Mouse (Mus musculus): ENCODE results near the gene B3gnt6. TPM values are rescaled to one million over a fixed set of nuclear protein-coding genes. Genes with fewer than 3 reads are reported as not detected.

B3gnt6 gene
- polyA plus RNA-seq, 1 experiment from 2014 or later = 0.10 TPM

DNA sequence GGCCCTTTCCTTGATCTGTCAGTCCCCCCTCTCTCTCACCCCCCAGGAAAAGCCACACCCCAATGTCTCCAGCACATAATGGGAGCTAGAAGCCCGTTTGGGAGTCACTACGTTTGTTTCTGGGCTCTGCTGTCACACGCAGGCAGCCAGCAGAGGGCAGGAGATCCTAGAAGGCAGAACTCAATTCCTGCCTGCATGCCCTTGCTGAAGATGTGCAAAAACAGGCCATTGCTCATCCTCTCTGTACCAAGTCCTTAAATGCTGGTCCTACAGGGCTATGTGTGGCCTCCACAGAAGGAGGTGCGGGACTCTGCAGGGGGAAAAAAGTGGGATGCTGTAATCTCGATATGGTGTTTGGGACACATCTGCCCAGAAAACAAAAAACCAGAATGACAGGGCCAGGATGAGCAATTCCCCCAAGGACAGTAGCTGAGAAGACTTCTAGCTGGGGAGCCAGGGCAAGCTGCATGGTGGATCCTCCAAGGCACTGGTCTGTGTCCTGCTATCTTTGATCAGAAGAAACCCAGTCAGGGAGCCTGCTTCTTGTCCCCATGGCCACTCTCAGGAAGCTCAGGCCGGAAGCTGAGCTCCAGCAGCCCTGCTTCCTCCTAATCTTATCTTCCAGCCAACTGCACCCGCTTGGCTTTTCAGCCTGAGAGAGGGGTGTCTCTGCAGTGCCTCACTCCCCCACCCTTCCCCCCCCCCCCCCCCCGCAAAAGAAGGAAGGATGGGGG, 43.6 kb downstream of the B3gnt6 start:
- no peaks in the 10 kb centered on the region for H3K9me3 ChIP-seq
- no peaks in the 10 kb centered on the region for H3K36me3 ChIP-seq
- peak overlapping the region; percentile 57 for H3K27ac ChIP-seq
- WGBS = 27% methylated on average over 8 of the region's 8 CpGs
- peak; percentile 69 for DNase-seq (ENCODE audit: low spot score)
- peaks cover 12% of the 10 kb centered on the region; the same call in 1 of the 2 replicates for H3K27me3 ChIP-seq (ENCODE audit: insufficient read depth, poor library complexity, severe bottlenecking)
- no peak overlapping the region for H3K4me3 ChIP-seq
- peaks cover 66% of the 10 kb centered on the region for H3K4me1 ChIP-seq (replicated peaks)

GRCm38 (mm10) chr7:98153892-98154291, 45.4 kb downstream of the B3gnt6 start:
- H3K4me1 ChIP-seq (replicated peaks) = peaks cover 68% of the 10 kb centered on the region
- peaks cover 12% of the 10 kb centered on the region; the same call in 1 of the 2 replicates for H3K27me3 ChIP-seq (ENCODE audit: insufficient read depth, poor library complexity, severe bottlenecking)
- DNase-seq (ENCODE audit: low spot score) = no peak
- H3K36me3 ChIP-seq = no peaks in the 10 kb centered on the region
- no peak overlapping the region for H3K27ac ChIP-seq
- 74% methylated on average over 5 of the region's 5 CpGs for WGBS
- no peaks in the 10 kb centered on the region for H3K9me3 ChIP-seq
- no peak overlapping the region for H3K4me3 ChIP-seq

- 32% methylated on average over 3 of the region's 3 CpGs for WGBS
- H3K36me3 ChIP-seq = no peaks in the 10 kb centered on the region
- H3K4me3 ChIP-seq = no peak overlapping the region
- H3K4me1 ChIP-seq (replicated peaks) = peaks cover 68% of the 10 kb centered on the region
- H3K27me3 ChIP-seq (ENCODE audit: insufficient read depth, poor library complexity, severe bottlenecking) = peaks cover 12% of the 10 kb centered on the region; the same call in 1 of the 2 replicates
- no peaks in the 10 kb centered on the region for H3K9me3 ChIP-seq
- no peak overlapping the region for H3K27ac ChIP-seq
- DNase-seq (ENCODE audit: low spot score) = no peak
These were observed 45.9 kb downstream of the B3gnt6 start for GRCm38 (mm10) chr7:98153345-98153744.

DNA sequence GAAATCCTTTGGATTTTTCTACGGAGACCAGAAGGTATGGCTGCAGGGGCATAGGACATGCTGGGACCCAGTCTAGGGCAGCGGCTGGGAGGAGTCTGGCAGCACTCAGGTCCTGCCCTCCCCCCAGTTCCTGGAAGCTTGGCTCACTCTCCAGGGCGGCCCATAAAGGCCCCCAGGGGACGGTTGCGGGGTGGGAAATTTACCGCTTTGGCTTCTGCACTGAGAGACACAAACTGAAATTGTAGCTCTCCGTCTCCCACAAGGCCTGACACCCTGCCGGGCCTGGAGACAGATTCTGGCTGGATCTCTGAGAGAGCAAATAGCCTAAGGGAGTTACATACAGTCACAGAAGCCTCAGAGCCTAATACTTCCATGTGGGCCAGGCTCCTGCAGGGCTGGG, 46.9 kb downstream of the B3gnt6 start:
- WGBS = 66% methylated on average over 8 of the region's 8 CpGs
- Histone ChIP-seq H3K4me1 (replicated peaks) (peaks cover 68% of the 10 kb centered on the region), H3K4me3 (no peak overlapping the region), H3K36me3 (no peaks in the 10 kb centered on the region), H3K27me3 (ENCODE audit: insufficient read depth, poor library complexity, severe bottlenecking) (peaks cover 12% of the 10 kb centered on the region; the same call in 1 of the 2 replicates), H3K27ac (no peak overlapping the region), H3K9me3 (no peaks in the 10 kb centered on the region)
- no peak for DNase-seq (ENCODE audit: low spot score)

DNA sequence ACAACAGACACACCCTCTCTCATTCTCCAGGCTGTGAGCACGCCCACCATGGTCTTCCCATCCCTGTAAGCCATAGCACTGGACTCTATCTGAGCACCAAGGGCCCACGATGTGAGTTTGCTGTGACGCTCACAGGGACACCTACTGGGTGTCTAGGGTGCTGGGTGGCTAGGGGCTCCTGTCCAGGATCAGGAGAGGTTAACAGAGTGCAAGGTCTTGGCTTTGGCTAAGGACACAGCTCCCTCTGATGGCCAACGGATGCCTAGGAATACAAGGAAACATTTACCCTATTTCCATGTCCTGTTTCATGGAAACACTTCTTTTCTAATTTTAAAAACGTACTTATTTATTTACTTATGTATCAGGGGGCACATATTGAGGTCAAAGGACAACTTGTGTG, 48.8 kb downstream of the B3gnt6 start:
- H3K27ac ChIP-seq = peak overlapping the region; percentile 53; the same call in 1 of the 2 replicates
- WGBS = 43% methylated on average over 5 of the region's 5 CpGs
- H3K4me1 ChIP-seq (replicated peaks) = peaks cover 64% of the 10 kb centered on the region
- H3K36me3 ChIP-seq = no peaks in the 10 kb centered on the region
- H3K27me3 ChIP-seq (ENCODE audit: insufficient read depth, poor library complexity, severe bottlenecking) = peaks cover 19% of the 10 kb centered on the region; the same call in 1 of the 2 replicates
- H3K4me3 ChIP-seq = no peak overlapping the region
- no peak for DNase-seq (ENCODE audit: low spot score)
- H3K9me3 ChIP-seq = no peaks in the 10 kb centered on the region

DNA sequence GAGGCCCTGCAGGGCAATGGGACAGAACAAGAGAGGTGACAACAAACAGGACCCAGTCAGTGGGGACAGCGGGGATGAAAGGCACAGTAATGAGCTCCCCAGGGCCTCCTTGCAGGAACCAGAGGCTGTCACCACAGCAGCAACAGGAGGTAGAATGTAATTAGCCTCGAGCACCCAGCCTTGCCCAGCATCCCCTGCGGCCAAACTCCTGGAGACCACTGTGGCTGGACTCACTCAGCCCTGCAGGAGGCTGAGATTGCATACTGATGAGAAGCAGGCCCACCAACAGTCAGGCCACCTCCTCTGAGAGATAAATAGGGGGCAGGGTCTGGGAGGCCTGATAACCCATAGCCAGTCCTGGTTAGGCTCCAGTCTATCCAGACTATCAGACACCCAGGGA, 49.5 kb downstream of the B3gnt6 start:
- no peak for DNase-seq (ENCODE audit: low spot score)
- Histone ChIP-seq H3K36me3 (peaks cover under 1% of the 10 kb centered on the region; the same call in 1 of the 2 replicates), H3K4me3 (no peak overlapping the region), H3K9me3 (no peaks in the 10 kb centered on the region), H3K27me3 (ENCODE audit: insufficient read depth, poor library complexity, severe bottlenecking) (peaks cover 22% of the 10 kb centered on the region; the same call in 1 of the 2 replicates), H3K4me1 (replicated peaks) (peaks cover 63% of the 10 kb centered on the region), H3K27ac (peak overlapping the region; percentile 53; the same call in 1 of the 2 replicates)
- WGBS = 19% methylated on average over 3 of the region's 3 CpGs

DNA sequence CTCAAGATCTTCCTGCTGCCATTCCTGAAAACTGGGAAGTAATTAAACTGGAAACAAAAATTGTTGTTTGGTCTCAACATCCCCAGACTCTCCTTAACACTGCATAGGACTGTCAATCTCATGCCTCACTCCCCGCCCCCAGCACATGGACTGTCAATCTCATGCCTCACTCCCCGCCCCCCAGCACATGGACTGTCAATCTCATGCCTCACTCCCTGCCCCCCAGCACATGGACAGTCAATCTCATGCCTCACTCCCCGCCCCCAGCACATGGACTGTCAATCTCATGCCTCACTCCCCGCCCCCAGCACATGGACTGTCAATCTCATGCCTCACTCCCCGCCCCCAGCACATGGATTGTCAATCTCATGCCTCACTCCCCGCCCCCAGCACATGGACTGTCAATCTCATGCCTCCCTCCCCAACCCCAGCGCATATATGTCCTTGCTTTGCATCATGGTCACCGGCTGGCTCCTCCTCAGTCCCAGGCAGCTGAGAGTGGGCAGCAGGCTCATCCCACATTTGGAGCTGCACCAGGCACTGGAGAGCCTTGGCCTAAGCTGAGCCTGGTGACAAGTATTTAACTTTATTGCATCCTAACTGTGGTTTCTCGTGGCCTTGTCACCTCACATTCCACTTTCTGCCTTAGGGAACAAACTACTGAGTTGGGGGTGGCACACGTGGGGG, 50.4 kb downstream of the B3gnt6 start:
- Histone ChIP-seq H3K36me3 (peaks cover 2% of the 10 kb centered on the region; the same call in 1 of the 2 replicates), H3K4me3 (no peak overlapping the region), H3K9me3 (no peaks in the 10 kb centered on the region), H3K27me3 (ENCODE audit: insufficient read depth, poor library complexity, severe bottlenecking) (peaks cover 23% of the 10 kb centered on the region; the same call in 1 of the 2 replicates), H3K27ac (no peak overlapping the region), H3K4me1 (replicated peaks) (peaks cover 70% of the 10 kb centered on the region)
- 61% methylated on average over 10 of the region's 10 CpGs for WGBS
- DNase-seq (ENCODE audit: low spot score) = no peak

DNA sequence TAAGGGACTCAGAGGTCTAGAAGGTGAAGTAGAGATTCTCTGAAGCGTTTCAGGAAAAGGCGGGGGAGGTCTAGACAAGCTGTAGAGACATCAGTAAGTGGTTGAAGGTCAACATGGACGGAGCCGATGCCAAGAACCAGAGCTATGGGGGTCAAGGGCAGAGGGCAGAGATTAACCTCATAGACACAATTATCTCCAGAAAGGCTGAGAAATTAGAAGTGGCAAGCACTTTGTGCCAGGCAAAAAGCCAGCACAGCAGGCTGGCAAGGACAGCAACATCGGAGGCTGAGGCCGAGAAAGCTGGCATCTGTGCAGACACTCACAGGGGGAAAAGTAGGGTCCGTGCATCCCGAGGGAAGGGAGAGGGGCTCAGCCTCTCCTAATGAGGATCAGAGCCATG, 51.5 kb downstream of the B3gnt6 start:
- H3K9me3 ChIP-seq = no peaks in the 10 kb centered on the region
- H3K4me1 ChIP-seq (replicated peaks) = peaks cover 77% of the 10 kb centered on the region
- H3K27ac ChIP-seq = peak overlapping the region; percentile 67; the same call in 1 of the 2 replicates
- DNase-seq (ENCODE audit: low spot score) = no peak
- no peak overlapping the region for H3K4me3 ChIP-seq
- H3K36me3 ChIP-seq = peaks cover 2% of the 10 kb centered on the region; the same call in 1 of the 2 replicates
- peaks cover 22% of the 10 kb centered on the region; the same call in 1 of the 2 replicates for H3K27me3 ChIP-seq (ENCODE audit: insufficient read depth, poor library complexity, severe bottlenecking)
- 83% methylated on average over 8 of the region's 8 CpGs for WGBS

DNA sequence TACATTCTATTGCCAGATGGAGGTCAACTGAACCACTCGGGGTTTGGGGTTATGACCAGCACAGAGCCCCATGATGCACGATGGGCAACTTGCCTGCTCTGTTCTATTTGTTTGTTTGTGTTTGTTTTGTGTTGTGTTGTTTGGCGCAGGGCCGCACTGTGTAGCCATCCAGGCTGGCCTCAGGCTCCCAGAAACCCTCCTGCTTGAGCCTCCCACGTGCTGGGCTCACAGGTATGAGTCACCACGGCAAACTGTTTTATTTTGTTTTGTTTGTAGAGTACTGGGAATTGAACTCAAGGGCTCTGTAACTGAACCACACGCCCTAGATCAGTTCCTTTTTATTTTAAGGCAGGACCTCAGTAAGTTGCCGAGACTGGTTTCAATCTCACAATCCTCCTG, 52.8 kb downstream of the B3gnt6 start:
- H3K27ac ChIP-seq = no peak overlapping the region
- H3K4me1 ChIP-seq (replicated peaks) = peaks cover 77% of the 10 kb centered on the region
- H3K4me3 ChIP-seq = no peak overlapping the region
- peaks cover 2% of the 10 kb centered on the region; the same call in 1 of the 2 replicates for H3K36me3 ChIP-seq
- peaks cover 15% of the 10 kb centered on the region; the same call in 1 of the 2 replicates for H3K27me3 ChIP-seq (ENCODE audit: insufficient read depth, poor library complexity, severe bottlenecking)
- no peaks in the 10 kb centered on the region for H3K9me3 ChIP-seq
- DNase-seq (ENCODE audit: low spot score) = no peak
- 86% methylated on average over 8 of the region's 8 CpGs for WGBS

DNA sequence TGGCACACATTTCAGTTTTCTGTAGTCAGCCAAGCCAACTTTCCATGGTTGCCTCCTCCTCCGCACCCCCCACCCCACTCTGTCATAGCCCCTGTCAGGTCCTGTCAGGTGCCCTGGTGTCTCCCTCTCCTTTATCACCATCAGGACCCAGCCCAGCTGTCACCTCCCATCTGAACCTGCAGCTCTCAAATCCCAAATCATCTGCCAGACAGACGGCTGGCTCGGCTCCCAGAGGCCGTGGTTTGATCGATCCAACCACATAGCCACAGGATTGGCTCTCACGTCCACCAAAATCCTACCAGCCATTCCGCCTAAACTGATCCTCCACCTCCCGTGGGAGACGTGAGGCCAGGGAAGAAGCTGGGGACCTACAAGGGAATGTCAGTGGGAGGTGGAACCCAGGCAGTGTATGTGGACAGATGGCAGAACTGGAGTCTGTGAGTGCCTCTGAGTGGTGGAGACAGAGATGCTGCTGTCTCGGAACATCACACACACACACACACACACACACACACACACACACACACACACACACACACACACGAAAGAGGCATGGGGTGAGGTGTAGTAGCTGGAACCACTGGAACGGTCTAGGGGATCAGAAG, 53.3 kb downstream of the B3gnt6 start:
- peaks cover 2% of the 10 kb centered on the region; the same call in 1 of the 2 replicates for H3K36me3 ChIP-seq
- no peaks in the 10 kb centered on the region for H3K9me3 ChIP-seq
- H3K27ac ChIP-seq = no peak overlapping the region
- no peak overlapping the region for H3K4me3 ChIP-seq
- DNase-seq (ENCODE audit: low spot score) = no peak
- H3K4me1 ChIP-seq (replicated peaks) = peaks cover 77% of the 10 kb centered on the region
- 88% methylated on average over 12 of the region's 12 CpGs for WGBS
- peaks cover 14% of the 10 kb centered on the region; the same call in 1 of the 2 replicates for H3K27me3 ChIP-seq (ENCODE audit: insufficient read depth, poor library complexity, severe bottlenecking)

DNA sequence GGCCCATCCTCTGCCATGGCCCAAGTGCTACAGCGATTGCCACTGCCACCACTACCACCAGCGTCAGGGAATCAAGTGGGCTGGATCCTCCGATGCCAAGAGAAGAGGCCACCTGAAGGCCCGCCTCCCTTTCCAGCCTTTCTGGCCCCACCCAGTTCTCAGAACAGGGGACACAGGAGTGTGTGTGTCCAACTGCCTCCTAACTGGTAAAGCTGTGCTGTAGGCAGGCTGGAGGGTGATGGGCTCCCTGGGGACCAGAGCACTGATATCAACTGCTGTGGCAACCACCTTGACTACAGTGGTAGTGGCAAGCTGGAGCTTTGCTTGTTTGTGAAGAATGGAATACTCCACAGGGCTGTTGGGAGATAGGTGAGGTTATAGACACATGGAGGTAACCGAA, 53.9 kb downstream of the B3gnt6 start, which contains the start of gene Omp:
Gene Omp, minus strand, starts transcription at position 101 of the 400 bp plus-strand sequence.
- no peaks in the 10 kb centered on the region for H3K9me3 ChIP-seq
- peaks cover 76% of the 10 kb centered on the region for H3K4me1 ChIP-seq (replicated peaks)
- H3K27me3 ChIP-seq (ENCODE audit: insufficient read depth, poor library complexity, severe bottlenecking) = peaks cover 19% of the 10 kb centered on the region
- no peak within 1 kb of the TSS for H3K4me3 ChIP-seq
- peaks cover 2% of the 10 kb centered on the region; the same call in 1 of the 2 replicates for H3K36me3 ChIP-seq
- no peak for DNase-seq (ENCODE audit: low spot score)
- no peak within 1 kb of the TSS for H3K27ac ChIP-seq
- 89% methylated on average over 5 of the region's 5 CpGs for WGBS

DNA sequence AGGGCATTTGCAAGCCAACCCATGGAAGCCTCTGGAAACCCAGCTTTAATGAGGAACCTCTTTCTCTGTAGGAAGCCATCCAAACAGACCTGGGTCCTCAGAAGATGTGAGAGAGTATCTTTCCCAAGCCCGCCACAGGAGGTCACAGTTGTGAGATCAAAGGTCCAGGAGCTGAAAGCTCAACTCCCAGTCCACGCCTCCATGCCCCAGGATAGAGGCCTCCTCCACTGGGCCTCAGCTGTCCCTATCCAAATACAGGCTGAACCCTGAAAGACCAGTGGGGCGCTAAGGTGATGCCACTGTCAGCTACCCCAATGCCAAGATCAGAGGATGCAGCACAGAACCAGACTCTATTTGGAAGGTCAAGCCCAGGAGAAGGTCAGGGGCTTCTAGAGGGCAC, 56.6 kb downstream of the B3gnt6 start:
- DNase-seq (ENCODE audit: low spot score) = no peak
- H3K36me3 ChIP-seq = peaks cover 2% of the 10 kb centered on the region; the same call in 1 of the 2 replicates
- H3K9me3 ChIP-seq = no peaks in the 10 kb centered on the region
- no peak overlapping the region for H3K4me3 ChIP-seq
- H3K27me3 ChIP-seq (ENCODE audit: insufficient read depth, poor library complexity, severe bottlenecking) = peaks cover 19% of the 10 kb centered on the region
- peaks cover 64% of the 10 kb centered on the region for H3K4me1 ChIP-seq (replicated peaks)
- 48% methylated on average over 3 of the region's 3 CpGs for WGBS
- H3K27ac ChIP-seq = 0 out of 2 replicates have a peak overlapping the region, but pooled peaks have one; percentile 60
